Mouse (Mus musculus): ENCODE results near the gene Pecr.
"Not testable (repeated sequence)": the region's sequence is repeated elsewhere in the genome, so short reads cannot be mapped to it uniquely, and the experiment has no call there.

DNA sequence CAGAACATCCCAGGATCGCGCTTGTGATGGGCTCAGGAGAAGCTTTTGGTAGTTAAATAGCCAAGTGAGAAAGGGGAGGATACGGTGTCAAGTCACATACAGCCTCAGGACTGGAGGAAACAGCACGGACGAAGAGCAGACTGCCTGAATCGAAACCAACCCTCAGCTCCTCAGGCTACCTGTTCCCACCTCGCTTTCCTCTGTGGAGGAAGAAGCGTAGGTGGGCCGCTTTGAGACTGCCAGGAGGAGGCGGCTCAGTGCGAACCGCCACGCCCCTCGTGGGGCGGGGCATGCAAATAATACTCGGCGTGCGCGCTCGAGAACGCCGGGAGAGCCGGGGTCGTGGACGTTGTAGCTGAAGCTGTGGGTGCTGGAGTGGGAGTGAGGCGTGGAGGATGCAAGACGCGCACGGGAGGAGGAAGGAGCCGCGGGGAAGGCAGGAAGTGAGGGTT is 58.4 kb downstream of the Pecr start:
- TF ChIP-seq EP300 (IDR thresholded peaks at IDR 0.05; ENCODE audit: low read length): 0 out of 2 replicates have a peak, but pooled peaks have one; percentile 14
- not testable (repeated sequence) for TF ChIP-seq CTCF (conservative IDR thresholded peaks at IDR 0.05 in 1 of 2, IDR thresholded peaks at IDR 0.05 in 1 of 2; ENCODE audit: low read depth in 2 of 2, low read length in 2 of 2); POLR2A (IDR thresholded peaks at IDR 0.05; ENCODE audit: low read depth, low read length); E2F4 (IDR thresholded peaks at IDR 0.05; ENCODE audit: insufficient replicate concordance, low read depth, low read length); GABPA (IDR thresholded peaks at IDR 0.05; ENCODE audit: insufficient replicate concordance, low read depth, low read length); MAZ (IDR thresholded peaks at IDR 0.05; ENCODE audit: low read depth, low read length); MAFK (IDR thresholded peaks at IDR 0.05; ENCODE audit: insufficient replicate concordance, low read length); HCFC1 (IDR thresholded peaks at IDR 0.05; ENCODE audit: low read depth, low read length); ETS1 (conservative IDR thresholded peaks at IDR 0.05; ENCODE audit: low read depth, low read length)
- peak; percentile 86 for TF ChIP-seq TBP (conservative IDR thresholded peaks at IDR 0.05; ENCODE audit: low read depth, low read length)

All from CH12.LX (cell line).